Mouse (Mus musculus) cerebellum, adult 9-11 months (tissue): ENCODE results near the gene Igf1r.
A peak's percentile ranks its signal among the peaks of the same experiment; 100 is the strongest.

Experiments used
- DNase-seq: peaks from one replicate; pipeline ENCODE4 v3.0.0; 2022

Igf1r gene

DNA sequence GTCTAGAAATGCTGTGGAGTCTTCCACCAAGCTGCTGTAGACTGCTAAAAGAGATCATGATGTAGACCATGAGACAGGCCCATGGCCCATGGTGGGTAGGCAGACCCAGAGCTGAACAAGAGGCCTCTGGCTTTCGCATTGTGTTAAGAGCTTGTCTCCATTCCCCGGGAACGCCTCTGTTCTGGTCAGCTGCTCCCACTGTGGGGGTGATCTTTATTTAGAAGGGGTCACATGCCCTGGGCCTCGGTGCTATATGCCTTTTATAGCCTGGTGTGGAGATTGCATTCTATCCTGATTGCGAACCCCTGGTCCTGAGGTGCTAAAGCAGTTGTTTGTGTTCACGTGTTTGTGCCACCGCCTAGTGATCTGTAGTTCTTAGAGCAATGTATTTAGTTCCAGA, 57.5 kb downstream of the Igf1r start:
- no peak for DNase-seq

DNA sequence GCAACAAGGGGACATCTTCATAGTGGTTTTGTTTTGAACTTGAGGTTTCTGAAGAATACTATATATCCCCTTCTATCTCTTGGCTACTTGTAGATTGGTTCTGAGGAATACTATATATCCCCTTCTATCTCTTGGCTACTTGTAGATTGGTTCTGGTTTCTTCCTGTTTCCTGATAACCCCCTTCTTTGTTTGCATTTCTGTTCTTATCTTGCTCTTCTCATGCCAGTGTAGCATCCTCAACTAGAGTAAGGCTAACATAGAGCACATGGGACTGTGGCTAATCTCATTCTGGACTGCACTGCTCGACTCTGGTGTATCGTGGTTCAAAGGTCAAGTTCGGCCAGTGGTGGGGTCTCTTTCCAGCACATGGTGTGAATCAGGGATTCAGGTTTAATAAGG, 58.2 kb downstream of the Igf1r start:
- DNase-seq, result no peak

- DNase-seq, result no peak
These were observed 58.9 kb downstream of the Igf1r start for GRCm38 (mm10) chr7:68011385-68012122.

- DNase-seq, result no peak
These were observed 59.5 kb downstream of the Igf1r start for GRCm38 (mm10) chr7:68012123-68012474.

DNA sequence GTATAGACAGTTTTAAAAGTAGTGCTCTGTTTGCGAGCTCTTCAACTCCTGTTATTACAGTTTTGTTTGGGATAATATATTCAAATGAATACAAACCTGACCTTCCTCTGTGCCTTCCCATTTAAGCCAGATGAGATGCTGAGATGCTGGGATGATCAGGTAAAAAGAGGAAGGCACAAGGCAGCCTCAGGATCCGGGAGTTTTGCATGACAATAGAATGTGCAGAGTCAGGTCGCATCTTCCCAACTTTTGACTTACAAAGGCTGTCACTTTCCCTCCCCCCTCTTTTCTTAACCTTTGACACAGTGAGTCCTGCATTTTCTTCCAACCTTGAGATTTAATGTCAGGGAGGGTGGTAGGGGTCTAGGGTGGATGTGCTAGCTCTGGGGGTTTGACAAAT, 61.9 kb downstream of the Igf1r start:
- DNase-seq, result no peak

DNA sequence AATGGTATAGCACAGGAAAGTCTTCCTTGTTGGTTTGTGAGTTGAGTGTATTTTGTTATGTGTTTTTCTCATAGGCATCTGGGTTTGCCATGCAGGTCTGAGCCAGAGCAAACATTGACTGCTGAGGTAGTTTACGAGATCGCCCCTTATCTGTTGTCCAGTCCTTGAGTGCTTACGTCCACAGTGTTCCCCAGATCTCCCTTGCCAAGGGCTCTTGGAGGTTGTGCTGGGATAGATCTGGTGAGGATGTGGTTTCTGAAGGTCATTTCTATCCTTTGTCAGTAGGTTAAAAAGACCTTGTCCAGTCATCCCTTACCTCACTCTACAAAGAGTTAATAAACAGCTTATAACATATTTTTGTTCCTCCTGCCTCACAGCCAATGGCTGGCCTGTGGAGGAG, 62.8 kb downstream of the Igf1r start:
- DNase-seq, result no peak

GRCm38 (mm10) chr7:68018038-68018437, 65.4 kb downstream of the Igf1r start:
- no peak for DNase-seq

GRCm38 (mm10) chr7:68020556-68020955, 67.9 kb downstream of the Igf1r start:
- no peak for DNase-seq

DNA sequence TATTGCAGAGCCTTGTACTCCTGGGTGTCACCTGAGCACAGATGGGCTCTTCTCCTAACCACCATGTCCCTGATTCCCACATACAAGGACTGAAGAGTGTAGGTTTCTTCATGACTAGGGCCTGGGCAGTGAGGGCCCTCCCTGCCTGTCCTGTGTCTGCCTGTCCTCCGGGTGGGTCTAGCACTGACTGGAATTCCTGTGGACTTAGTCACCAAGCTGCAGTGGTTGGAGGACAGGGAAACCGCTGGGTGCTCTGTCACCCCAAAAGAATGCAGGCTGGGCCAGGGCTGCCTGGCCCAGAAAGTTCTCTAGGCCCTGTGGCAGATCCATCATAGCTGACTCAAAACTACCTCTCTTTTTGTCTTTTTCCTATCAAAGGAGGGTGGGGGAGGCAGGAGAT, 69.1 kb downstream of the Igf1r start:
- no peak for DNase-seq

- no peak for DNase-seq
These were observed 69.6 kb downstream of the Igf1r start for GRCm38 (mm10) chr7:68022188-68022587.

DNA sequence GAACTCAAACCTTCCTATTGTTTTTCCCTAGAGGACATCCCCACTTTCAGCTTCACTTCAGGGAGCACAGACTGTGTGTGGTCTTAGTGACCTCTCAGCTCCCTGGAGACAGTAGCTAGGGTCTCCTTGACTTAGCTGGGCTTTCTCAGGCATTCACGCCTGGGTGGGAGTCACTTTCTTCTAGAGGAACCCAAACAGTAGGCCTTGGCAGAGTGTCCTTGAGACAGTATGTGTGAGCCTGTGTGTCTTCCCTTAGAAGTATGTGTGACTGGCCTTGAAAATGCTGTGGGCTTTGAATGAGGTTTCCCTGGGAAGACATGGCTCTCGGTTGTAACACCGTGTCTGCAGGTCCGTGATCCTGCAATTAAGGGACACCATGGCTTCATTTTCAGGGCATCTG, 71.3 kb downstream of the Igf1r start:
- DNase-seq, result no peak

GRCm38 (mm10) chr7:68024625-68025024, 72.0 kb downstream of the Igf1r start:
- no peak for DNase-seq

DNA sequence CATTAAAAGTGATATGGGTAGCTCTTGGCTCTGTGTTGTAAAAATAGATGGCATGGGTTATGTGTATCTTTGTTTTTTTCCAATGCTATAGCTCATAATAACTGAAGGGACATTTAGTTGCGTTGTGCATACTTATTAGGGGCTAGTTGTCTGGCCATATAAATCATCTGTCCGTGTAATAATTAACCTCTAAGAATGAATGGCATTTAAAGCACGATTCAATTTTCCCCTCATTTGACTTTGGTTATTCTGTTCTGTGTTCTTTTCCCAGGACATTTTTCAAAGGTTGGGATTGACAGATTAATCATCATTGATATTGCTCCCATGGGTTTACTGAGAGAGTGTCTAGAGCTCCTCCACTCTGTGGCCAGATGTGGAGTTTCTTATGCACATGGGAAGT, 72.8 kb downstream of the Igf1r start:
- DNase-seq, result no peak

DNA sequence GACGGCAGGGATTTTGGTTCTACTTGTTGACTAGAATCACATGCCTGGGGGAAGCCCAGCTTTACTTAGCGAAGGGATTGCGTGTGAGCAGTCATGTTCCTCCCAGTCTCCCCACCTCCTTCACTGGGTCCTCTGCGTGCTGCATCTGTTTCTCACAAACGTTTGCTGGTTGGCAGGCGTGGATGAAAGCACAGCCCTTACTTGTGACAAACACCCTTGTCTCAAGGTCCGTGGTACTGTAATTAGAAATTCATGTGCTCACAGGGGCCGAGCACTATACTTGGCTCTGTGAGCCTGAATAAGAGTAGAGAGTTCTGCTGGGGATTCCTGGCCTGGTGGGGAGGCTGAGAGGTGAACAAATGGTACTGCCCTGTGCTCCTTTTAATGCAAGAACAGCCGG, 73.4 kb downstream of the Igf1r start:
- DNase-seq, result no peak

DNA sequence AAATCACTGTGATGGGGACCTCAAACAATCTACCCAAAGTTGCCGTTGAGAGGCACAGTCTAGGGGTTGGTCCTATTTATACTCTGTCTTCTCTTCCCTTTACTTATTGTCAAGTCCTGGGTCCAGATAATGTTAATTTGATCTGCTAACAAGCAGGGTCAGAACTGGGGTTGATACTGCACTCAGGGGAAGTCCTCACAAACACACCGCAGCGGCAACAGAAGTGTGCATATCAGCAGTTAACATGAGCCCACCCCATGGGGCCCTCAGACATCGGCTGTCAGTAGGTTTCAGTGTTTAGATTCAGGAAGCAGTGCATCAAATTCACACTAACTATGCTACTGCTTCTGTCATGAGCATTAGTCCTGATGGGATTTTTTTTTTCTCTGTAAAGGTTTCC, 75.5 kb downstream of the Igf1r start:
- DNase-seq, result no peak

DNA sequence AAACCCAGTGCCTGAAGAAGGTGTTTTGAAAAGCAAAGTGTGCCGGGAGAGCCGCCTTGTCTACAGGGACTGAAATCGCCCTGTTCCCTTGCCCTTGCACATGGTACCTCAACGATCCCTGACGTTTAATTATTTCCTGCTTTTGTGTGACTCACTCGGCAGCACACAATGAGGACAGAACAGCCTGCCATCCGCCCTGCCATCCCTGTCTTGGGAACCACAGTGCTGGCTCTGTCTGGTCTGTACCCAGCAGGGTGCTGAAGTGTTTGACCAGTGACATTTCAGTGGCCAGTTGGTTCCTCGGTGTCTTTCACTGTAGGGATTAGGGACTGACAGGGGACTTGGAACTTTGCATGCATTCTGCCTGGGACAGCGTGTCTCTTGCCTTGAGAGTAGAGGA, 78.2 kb downstream of the Igf1r start:
- DNase-seq, result peak; percentile 85

- DNase-seq, result no peak
These were observed 83.9 kb downstream of the Igf1r start for GRCm38 (mm10) chr7:68036527-68036926.

DNA sequence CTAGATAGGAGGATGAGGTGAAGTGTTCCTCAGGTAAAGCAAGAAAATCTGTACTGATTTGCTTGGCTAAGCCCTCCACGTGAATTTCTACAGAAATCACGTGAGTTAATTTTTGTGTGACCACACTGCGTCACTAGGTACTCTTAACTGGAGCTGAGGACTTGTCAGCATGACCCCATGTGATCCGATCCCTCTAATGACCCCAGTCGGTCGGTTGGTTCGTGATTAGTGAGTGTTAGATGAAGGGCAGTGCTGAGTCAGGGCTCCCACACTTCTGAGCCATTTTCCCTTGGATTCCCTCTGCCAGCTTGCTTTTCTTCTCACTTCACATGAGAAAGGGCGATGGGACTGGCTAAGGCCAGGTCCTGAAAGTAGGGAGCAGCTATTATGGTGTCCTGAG, 86.2 kb downstream of the Igf1r start:
- DNase-seq, result no peak

DNA sequence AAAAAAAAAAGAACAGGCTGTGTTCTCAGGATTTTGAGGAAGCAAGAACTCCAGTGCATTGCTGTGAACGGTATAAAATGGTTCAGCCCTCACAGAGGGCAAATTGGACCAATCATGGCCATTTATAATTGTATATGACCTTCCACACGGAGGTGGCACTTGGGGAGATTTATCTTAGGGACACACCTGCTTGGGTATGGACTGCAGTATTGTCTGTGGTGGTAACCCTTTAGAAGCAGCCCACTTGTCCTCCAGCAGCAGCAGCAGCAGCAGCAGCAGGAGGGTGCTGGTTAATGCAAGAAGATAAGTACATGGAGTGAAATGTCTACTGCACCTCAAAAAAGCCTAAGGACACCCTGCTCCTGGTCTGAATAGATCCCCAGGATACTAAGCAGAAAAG, 86.9 kb downstream of the Igf1r start:
- no peak for DNase-seq

DNA sequence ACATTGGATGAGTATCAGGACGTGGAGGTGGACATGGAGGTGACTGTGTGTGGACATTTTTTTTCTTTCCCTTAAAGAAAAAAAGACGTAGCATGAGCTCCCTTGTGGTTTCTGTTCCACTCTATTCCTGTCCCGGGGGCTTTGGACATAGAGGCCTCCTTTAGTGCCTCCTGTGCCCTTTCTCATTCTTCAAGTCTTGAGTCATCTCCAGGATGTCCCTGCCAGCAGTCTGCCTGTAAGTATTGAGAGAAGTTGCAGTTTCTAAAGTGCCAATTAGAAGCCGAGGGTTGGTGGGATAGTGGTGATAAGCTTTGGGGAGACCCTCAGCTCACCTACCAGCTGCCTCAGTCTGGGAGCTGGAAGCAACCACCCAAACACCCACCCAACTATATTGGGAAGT, 92.0 kb downstream of the Igf1r start:
- DNase-seq, result no peak

- no peak for DNase-seq
These were observed 94.5 kb downstream of the Igf1r start for GRCm38 (mm10) chr7:68047152-68047551.

- DNase-seq, result no peak
These were observed 95.9 kb downstream of the Igf1r start for GRCm38 (mm10) chr7:68048532-68048931.

GRCm38 (mm10) chr7:68049048-68049447, 96.4 kb downstream of the Igf1r start:
- DNase-seq, result no peak

DNA sequence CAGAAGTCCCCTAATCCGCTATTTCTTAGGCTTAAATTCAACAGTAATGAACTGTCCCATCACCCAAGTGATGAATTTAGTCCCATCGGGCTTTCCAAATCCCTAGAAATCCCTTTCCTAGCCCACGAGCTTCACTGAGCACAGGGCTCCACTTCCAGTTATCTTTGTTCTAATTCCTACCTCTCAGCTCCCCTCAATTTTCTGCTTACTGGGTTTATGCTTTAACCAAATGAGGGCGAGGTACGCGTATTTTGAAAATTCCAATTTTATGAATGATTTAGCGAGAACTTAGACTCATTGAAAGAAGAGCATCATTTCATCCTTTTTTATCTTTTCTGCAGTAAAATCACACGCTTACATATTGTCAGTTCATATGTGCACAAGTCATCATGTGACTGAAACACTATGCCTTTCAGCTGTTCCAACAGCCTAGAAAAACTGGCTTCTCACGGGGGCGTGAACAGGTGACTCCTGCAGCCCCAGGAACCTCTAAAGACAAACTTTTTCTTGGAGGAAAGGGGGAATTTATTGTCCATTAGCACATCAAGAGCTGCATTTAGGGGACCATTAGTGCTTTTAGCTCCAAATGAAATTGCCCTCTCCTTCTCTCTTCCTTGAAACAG, 100.5 kb downstream of the Igf1r start:
- DNase-seq, result no peak

DNA sequence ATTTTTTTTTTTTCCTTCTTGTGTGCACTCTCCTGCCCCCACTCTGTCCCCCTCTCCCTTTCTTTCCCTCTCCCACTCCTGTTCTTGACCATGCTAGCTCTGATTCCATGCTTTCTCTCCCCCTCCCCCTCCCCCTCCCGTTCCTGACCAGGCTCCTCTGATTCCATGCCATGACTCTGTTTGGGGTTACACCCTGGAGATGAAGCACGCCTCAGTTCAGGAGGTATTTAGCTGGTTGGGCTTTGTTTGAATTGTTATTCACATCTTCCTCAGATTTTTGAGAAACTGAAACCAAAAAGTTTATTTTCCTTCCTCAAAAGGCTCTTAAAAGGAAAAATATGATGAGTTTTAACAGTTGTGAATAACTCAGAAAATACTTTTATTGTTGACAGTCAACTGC, 101.9 kb downstream of the Igf1r start:
- DNase-seq, result no peak
